Mouse (Mus musculus): ENCODE measurements around the gene Apoe. TPM values are rescaled to one million over a fixed set of nuclear protein-coding genes. Genes with fewer than 3 reads are reported as not detected.

The Apoe gene
- polyA plus RNA-seq, 1 experiment from 2014 or later, result 515 TPM

DNA sequence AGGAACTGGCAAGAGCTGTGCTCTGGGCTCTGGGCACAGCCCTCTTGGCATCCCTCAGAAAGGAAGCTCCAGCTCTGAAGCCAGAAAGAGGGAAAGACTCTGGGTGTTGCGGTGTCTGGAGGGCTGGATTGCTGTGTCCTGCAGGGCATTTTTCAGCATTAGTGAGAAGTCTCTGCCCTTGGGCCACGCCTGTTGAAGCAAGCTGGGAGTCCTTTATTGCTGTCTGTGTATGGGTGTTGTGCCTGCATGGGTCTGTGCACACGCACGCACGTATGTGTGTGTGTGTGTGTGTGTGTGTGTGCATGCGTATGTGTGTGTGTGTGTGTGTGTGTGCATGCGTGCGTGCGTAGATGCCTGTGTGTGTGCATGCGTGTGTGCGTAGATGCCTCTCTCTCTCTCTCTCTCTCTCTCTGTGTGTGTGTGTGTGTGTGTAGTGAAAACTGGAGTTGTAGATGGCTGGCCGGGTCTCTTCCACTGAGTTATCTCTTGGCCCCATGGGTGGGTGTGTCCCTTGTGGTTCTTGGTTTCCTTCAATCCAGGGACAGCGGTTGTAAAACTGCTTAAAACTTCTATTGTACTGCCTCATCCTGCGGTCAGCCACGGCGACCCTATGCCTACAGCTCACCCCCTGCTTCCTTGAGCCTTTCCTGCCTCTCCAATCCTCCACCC is 37.5 kb upstream of the Apoe start:
- no peak overlapping the region for H3K4me3 ChIP-seq (replicated peaks)
- H3K36me3 ChIP-seq, result peaks cover 61% of the 10 kb centered on the region
- H3K27me3 ChIP-seq (replicated peaks), result no peaks in the 10 kb centered on the region
- no peak overlapping the region for H3K27ac ChIP-seq
- H3K9me3 ChIP-seq, result no peaks in the 10 kb centered on the region
- H3K4me1 ChIP-seq, result peaks cover 8% of the 10 kb centered on the region
- H3K9ac ChIP-seq, result no peak overlapping the region
- H3K4me2 ChIP-seq, result no peak overlapping the region
- WGBS, result 81% methylated on average over 16 of the region's 16 CpGs
- no peak for ATAC-seq (ENCODE audit: insufficient read depth, low FRiP score, low read depth)

DNA sequence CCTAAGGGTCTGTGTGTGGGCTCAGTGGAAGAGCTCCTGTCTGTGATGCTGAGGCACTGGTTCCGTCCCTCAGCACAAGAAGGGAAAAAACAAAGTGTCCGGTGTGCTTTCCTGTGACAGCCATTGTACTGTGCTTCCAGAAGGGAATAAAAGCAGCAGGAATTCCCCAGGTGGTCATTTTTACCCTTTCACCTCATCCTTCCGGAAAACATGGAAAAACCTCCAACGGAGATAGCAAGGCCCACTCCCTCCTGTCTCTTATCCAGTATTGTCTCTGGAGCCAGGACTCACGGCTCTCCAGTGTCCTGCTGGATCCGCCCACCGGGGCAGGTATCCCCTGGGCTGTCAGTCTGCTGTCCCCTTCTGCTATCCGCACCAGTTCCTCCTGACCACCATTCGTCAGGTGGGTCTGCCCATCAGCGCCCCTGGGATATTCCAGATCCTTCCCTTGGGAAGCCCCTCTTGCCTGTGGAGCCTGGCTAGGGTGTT is 35.2 kb upstream of the Apoe start:
- H3K36me3 ChIP-seq, result peaks cover 73% of the 10 kb centered on the region
- 83% methylated on average over 10 of the region's 10 CpGs for WGBS

DNA sequence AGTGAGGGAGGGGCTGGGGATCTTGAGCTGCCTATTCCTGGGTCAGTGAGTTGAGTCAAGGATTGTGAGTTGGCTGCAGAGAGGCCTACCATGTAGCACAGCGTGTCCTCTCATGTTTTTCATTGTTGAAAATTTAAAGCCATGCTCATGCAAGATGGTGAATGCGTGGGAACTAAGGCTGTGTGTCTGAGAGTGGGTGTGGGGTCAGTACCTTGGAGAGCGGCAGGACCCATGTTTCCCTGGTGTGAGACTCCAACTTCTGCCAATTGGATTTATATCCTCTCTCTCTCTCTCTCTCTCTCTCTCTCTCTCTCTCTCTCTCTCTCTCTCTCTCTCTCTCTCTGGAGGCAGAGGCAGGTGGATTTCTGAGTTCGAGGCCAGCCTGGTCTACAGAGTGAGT is 27.6 kb upstream of the Apoe start:
- no peaks in the 10 kb centered on the region for H3K27me3 ChIP-seq (replicated peaks)
- H3K9me3 ChIP-seq, result no peaks in the 10 kb centered on the region
- ATAC-seq (ENCODE audit: insufficient read depth, low FRiP score, low read depth), result no peak
- H3K27ac ChIP-seq, result no peak overlapping the region
- H3K4me1 ChIP-seq, result no peaks in the 10 kb centered on the region
- no peak overlapping the region for H3K9ac ChIP-seq
- 92% methylated on average over 4 of the region's 4 CpGs for WGBS
- H3K4me3 ChIP-seq (replicated peaks), result no peak overlapping the region
- peaks cover 84% of the 10 kb centered on the region for H3K36me3 ChIP-seq
- no peak overlapping the region for H3K4me2 ChIP-seq

More for the DNA sequence above, 35.2 kb upstream of the Apoe start:
- ATAC-seq (ENCODE audit: insufficient read depth, low FRiP score, low read depth), result no peak
- no peaks in the 10 kb centered on the region for H3K4me1 ChIP-seq
- H3K27me3 ChIP-seq (replicated peaks), result no peaks in the 10 kb centered on the region
- no peak overlapping the region for H3K4me3 ChIP-seq (replicated peaks)
- no peak overlapping the region for H3K9ac ChIP-seq
- H3K4me2 ChIP-seq, result no peak overlapping the region
- H3K9me3 ChIP-seq, result no peaks in the 10 kb centered on the region
- H3K27ac ChIP-seq, result no peak overlapping the region

DNA sequence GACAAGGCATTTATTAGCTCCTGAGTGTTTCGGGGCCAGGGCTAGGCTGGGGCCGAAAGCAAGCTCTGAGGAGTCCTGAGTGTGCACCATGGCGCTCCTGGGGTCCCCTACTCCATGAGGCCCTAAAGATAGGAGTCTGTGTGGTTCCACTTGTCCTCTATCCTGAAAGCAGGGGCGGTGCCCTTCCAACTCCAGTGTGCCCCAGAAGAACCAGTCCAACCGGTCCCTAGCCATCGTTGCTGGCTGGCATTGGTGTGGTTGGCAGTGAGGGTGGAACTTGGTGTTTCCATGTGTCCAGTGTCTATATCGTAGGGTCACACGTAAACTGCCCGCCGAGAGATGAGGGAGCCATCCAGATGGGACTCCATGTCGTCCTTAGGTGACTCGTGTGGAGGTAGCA is 25.2 kb upstream of the Apoe start:
- H3K9ac ChIP-seq, result no peak overlapping the region
- 91% methylated on average over 12 of the region's 12 CpGs for WGBS
- H3K4me2 ChIP-seq, result no peak overlapping the region
- H3K4me1 ChIP-seq, result no peaks in the 10 kb centered on the region
- H3K9me3 ChIP-seq, result no peaks in the 10 kb centered on the region
- H3K4me3 ChIP-seq (replicated peaks), result no peak overlapping the region
- H3K27me3 ChIP-seq (replicated peaks), result no peaks in the 10 kb centered on the region
- ATAC-seq (ENCODE audit: insufficient read depth, low FRiP score, low read depth), result peak; percentile 44; the same call in 1 of the 2 replicates
- no peak overlapping the region for H3K27ac ChIP-seq
- H3K36me3 ChIP-seq, result peaks cover 71% of the 10 kb centered on the region

DNA sequence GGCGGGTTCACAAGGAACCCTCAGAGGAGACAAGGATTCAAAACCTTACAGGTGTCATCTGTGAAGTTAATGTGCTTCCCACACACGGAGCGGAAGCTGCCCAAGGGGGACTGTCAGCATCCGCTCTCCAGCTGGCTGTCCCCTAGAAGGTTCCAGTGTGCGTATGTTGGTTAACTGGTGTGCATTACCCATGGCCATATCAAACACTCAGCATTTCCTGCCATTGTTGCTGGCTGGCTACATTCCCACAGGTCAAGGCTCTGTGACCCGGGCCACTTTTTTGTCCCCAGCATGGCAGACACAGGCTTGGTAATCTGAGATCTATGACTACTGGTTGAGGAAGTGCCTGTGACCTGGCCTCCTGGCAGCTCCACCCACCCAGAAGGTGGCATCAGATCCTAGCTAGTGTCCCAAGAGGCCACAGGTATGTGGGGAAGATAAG is 23.8 kb upstream of the Apoe start:
- H3K4me2 ChIP-seq, result no peak overlapping the region
- no peaks in the 10 kb centered on the region for H3K27me3 ChIP-seq (replicated peaks)
- no peaks in the 10 kb centered on the region for H3K4me1 ChIP-seq
- peak; percentile 27; the same call in 1 of the 2 replicates for ATAC-seq (ENCODE audit: insufficient read depth, low FRiP score, low read depth)
- H3K27ac ChIP-seq, result no peak overlapping the region
- H3K9ac ChIP-seq, result no peak overlapping the region
- peaks cover 63% of the 10 kb centered on the region for H3K36me3 ChIP-seq
- WGBS, result 83% methylated on average over 6 of the region's 6 CpGs
- no peak overlapping the region for H3K4me3 ChIP-seq (replicated peaks)
- H3K9me3 ChIP-seq, result no peaks in the 10 kb centered on the region

DNA sequence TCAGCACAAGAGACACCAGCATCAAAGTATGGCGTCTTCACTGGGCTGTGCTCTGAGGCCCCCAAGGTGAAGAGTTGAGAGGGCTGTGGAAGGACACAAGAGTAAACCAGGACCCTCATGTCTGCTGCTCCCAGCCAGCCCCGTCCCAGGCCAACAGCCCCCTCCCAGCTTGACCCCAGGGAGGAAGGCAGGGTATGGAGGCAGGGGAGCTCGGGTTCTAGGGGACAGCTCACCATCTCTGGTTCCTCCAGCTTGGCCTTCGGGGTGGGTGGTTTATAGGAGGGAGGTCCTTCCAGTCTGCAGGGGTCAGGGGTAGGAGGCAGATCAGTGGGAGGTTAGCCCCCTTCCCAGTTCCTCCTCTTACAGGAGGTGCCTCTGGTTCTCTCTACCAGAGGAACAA is 20.2 kb upstream of the Apoe start:
- Histone ChIP-seq H3K36me3 (peaks cover 33% of the 10 kb centered on the region), H3K4me2 (no peak overlapping the region), H3K9me3 (no peaks in the 10 kb centered on the region), H3K9ac (no peak overlapping the region), H3K4me1 (peaks cover 8% of the 10 kb centered on the region), H3K4me3 (replicated peaks) (no peak overlapping the region), H3K27ac (no peak overlapping the region), H3K27me3 (replicated peaks) (no peaks in the 10 kb centered on the region)
- 98% methylated on average over 4 of the region's 4 CpGs for WGBS
- ATAC-seq (ENCODE audit: insufficient read depth, low FRiP score, low read depth), result no peak

DNA sequence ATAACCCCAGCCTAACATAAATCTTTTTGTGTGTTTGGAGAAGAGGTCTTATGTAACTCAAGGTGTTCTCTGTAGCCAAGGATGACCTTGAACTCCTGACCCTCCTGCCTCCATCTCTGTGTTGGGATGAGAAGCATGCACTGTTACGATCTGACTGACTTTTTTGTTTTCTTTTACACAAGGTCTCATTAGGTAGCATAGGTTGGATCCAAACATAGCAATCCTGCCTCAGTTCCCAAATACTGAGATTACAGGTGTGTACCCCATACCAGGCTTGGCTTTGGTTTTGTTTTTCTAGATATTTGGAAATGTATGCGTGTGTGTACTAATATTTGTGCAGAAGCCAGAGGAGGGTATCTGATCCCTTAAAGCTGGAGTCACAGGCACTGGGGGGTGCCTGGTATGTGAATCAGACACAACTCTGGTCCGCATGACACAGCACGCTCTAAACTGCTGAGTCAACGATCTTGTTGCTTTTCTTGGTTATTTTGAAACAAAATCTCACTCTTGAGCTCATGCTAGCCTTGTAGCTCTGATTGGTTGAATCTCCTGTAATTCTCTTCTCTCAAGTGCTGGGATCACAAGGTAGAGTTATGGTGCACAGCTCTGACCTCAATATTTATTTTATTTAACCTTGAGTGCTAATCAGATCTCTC is 19.4 kb upstream of the Apoe start:
- Histone ChIP-seq H3K36me3 (peaks cover 27% of the 10 kb centered on the region), H3K27ac (no peak overlapping the region), H3K4me1 (peaks cover 12% of the 10 kb centered on the region), H3K27me3 (replicated peaks) (no peaks in the 10 kb centered on the region), H3K9me3 (no peaks in the 10 kb centered on the region), H3K4me3 (replicated peaks) (no peak overlapping the region), H3K4me2 (no peak overlapping the region), H3K9ac (no peak overlapping the region)
- ATAC-seq (ENCODE audit: insufficient read depth, low FRiP score, low read depth), result no peak
- 83% methylated on average over 5 of the region's 5 CpGs for WGBS

DNA sequence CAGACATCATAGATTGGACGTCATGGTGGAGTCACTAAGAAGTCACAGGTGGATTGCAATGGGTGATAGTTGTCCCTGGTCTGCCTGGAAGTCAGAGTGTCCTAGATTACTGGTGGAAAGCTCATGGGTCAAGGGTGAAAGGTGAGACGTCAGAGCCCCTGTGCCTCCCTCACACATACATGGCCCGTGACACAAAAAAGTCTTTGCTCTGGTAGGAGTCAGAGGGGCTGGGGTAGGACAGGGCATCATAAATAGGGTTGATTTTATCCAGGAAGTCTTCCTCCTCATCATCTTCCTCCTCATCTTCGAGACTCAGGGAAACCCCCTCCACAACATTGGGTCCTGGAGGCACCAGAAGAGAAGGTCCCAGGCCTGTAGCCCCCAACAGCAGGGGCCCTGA is 18.4 kb upstream of the Apoe start:
- 84% methylated on average over 4 of the region's 4 CpGs for WGBS
- H3K9ac ChIP-seq, result no peak overlapping the region
- H3K27ac ChIP-seq, result no peak overlapping the region
- H3K4me1 ChIP-seq, result peaks cover 15% of the 10 kb centered on the region
- H3K9me3 ChIP-seq, result no peaks in the 10 kb centered on the region
- no peak for ATAC-seq (ENCODE audit: insufficient read depth, low FRiP score, low read depth)
- H3K36me3 ChIP-seq, result peaks cover 20% of the 10 kb centered on the region
- no peak overlapping the region for H3K4me3 ChIP-seq (replicated peaks)
- no peaks in the 10 kb centered on the region for H3K27me3 ChIP-seq (replicated peaks)
- H3K4me2 ChIP-seq, result no peak overlapping the region

DNA sequence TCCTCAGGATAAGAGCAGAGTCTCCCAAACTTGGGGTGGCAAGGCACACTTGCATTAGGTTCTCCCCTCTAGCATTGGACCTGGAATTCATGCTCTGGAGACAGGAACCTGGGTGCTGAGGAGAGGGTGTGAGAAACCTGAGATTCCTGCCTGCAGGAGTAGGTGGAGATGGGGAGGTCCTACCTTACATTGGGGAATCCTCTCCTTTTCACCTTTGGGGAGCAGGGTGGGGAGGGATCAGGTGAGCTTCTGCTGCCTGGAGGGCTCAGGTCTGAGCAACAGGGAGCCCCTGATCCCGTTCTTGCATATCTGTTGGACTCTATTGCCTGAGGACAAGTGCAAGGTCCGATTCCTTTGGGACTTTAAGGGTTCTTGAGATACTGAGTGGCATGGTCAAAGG is 17.8 kb upstream of the Apoe start:
- no peaks in the 10 kb centered on the region for H3K27me3 ChIP-seq (replicated peaks)
- no peak overlapping the region for H3K9ac ChIP-seq
- H3K4me3 ChIP-seq (replicated peaks), result 0 out of 2 replicates have a peak overlapping the region, but pooled peaks have one; percentile 41
- H3K4me2 ChIP-seq, result peak overlapping the region; percentile 68; the same call in 1 of the 2 replicates
- H3K9me3 ChIP-seq, result no peaks in the 10 kb centered on the region
- peaks cover 15% of the 10 kb centered on the region for H3K4me1 ChIP-seq
- ATAC-seq (ENCODE audit: insufficient read depth, low FRiP score, low read depth), result no peak
- peaks cover 22% of the 10 kb centered on the region for H3K36me3 ChIP-seq
- peak overlapping the region; percentile 85 for H3K27ac ChIP-seq
- 91% methylated on average over 2 of the region's 2 CpGs for WGBS

DNA sequence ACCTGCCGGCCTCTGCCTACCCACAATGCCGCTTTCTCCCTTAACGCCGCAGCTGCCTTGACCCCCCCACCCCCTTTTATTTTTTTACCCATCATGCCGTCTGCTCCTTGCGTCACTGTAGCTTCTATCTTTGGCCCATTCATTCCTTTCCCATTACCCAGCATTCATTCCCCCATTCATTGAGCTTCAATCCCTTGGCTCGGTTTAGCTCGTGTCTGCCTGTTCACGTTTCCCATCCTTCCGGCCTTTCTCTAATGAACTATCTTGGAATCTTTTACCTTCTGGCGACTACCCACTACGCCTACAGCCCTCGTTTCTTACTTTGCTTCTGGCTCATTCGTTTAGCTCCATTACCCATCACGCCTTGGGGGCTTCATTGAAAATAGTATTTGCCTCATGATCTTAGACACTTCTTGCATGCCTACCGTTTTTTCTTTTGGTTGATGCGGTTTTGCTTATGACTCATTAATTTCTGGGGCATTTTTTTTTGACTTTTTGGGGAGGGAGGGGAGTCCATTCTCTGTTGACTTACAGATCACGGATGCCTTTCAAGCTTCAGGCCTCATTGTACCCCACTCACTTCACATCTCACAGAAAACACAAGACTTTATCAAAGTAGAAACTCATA is 17.2 kb upstream of the Apoe start:
- no peak overlapping the region for H3K9ac ChIP-seq
- H3K4me1 ChIP-seq, result peaks cover 15% of the 10 kb centered on the region
- 4% methylated on average over 18 of the region's 18 CpGs for WGBS
- H3K4me2 ChIP-seq, result peak overlapping the region; percentile 68
- no peaks in the 10 kb centered on the region for H3K9me3 ChIP-seq
- peak overlapping the region; percentile 41 for H3K4me3 ChIP-seq (replicated peaks)
- no peaks in the 10 kb centered on the region for H3K27me3 ChIP-seq (replicated peaks)
- no peak for ATAC-seq (ENCODE audit: insufficient read depth, low FRiP score, low read depth)
- H3K36me3 ChIP-seq, result peaks cover 22% of the 10 kb centered on the region
- peak overlapping the region; percentile 85 for H3K27ac ChIP-seq

DNA sequence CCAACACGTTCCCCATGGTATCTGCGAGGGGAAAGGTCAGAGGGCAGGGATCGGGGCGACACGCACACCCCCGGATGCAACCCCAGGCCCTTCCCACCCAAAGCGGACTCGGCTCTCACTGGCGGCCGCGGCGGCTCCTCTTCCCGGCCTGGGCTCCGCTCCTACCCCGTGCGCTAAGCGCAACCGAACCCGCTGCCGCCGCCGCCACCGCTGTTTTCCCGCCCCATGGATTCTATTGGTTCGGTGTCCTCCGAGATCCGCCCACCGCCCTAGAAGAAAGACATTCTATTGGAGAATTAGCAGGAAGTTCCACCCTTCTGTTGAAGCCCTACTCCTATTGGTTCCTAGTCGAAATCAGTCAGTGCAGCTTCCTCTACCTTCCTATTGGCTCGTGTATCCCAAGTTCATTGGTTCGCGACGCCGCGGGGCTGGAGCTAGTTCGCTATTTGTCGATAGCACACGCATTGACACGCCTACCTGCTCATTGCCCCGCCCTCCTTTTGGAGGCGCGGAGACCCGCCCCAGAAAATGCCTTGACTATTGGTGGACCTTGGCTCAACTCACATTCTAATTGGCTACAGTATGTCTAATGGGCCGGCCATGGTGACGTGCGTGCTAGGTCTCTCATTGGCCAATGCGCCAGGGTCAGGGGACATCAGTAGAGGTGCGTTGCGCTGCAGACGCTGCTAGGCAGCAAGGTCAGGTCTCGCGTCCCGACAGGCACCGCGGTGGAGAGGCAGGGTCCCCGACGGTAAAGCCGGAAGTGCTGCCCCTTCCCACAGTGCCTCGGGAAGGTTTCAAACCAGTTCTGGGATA is 16.5 kb upstream of the Apoe start, which contains the start of gene Tomm40:
TSS of gene Tomm40 (minus strand) at position 200 of the 816 bp plus-strand sequence.
- H3K4me3 ChIP-seq (replicated peaks), result peak within 1 kb of the TSS; percentile 100
- no peaks in the 10 kb centered on the region for H3K9me3 ChIP-seq
- peak within 1 kb of the TSS; percentile 85 for H3K27ac ChIP-seq
- H3K27me3 ChIP-seq (replicated peaks), result no peaks in the 10 kb centered on the region
- whole genome bisulfite sequencing, result under 1% methylated on average over 56 of the region's 59 CpGs
- peak within 1 kb of the TSS; percentile 85 for H3K4me2 ChIP-seq
- ATAC-seq (ENCODE audit: insufficient read depth, low FRiP score, low read depth), result peak; percentile 99
- peak within 1 kb of the TSS; percentile 98 for H3K9ac ChIP-seq
- peaks cover 26% of the 10 kb centered on the region for H3K36me3 ChIP-seq
- H3K4me1 ChIP-seq, result peaks cover 15% of the 10 kb centered on the region

Data from stomach, embryonic 15.5 days (tissue).